Mouse (Mus musculus) cortical plate, adult 2 months (tissue): ENCODE results near the gene Ly75.

Source experiments
- CTCF ChIP-seq: fragments of 200-500 bp; IDR thresholded peaks from 2 replicates; pipeline ENCODE4 v1.5.1; 2011; ENCODE audit warnings: mild to moderate bottlenecking, control low read depth, low read length; ENCODE audit not compliant: insufficient read depth; ENCODE audit errors: extremely low read depth
- POLR2A ChIP-seq: fragments of 200-500 bp; IDR thresholded peaks from 2 replicates; pipeline ENCODE4 v1.6.1; 2011; ENCODE audit warnings: mild to moderate bottlenecking, low read length, control low read depth; ENCODE audit not compliant: insufficient read depth; ENCODE audit errors: extremely low read depth

GRCm38 (mm10) chr2:60337937-60338336, 45.2 kb downstream of the Ly75 start:
- TF ChIP-seq POLR2A (no peak), CTCF (no peak)
